Mouse (Mus musculus): ENCODE measurements at regions not wholly inside any gene's neighbourhood (a gene's known extent, or its start where the extent isn't known, plus 50 kb on each side); places are given as distances from the start of the nearest gene placed in this dataset.
A peak's percentile ranks its signal among the peaks of the same experiment; 100 is the strongest.

GRCm38 (mm10) chr1:35759010-35759409, 309.2 kb upstream of the Hs6st1 start:
- Histone ChIP-seq H3K4me1 (replicated peaks; ENCODE audit: control insufficient read depth, insufficient read depth, low read length) (no peaks in the 10 kb centered on the region), H3K36me3 (ENCODE audit: control insufficient read depth, insufficient read depth, low read length) (no peaks in the 10 kb centered on the region), H3K4me3 (ENCODE audit: low read depth, low read length) (no peak overlapping the region), H3K4me2 (replicated peaks; ENCODE audit: low read depth, low read length) (no peak overlapping the region), H3K27me3 (ENCODE audit: control insufficient read depth, insufficient read depth, low read length) (no peaks in the 10 kb centered on the region), H3K9me3 (ENCODE audit: control insufficient read depth, low read length) (no peaks in the 10 kb centered on the region), H3K9ac (ENCODE audit: low read depth, low read length) (no peak overlapping the region), H3K27ac (ENCODE audit: low read depth, low read length) (no peak overlapping the region)
- WGBS = 90% methylated on average over 12 of the region's 12 CpGs
- ATAC-seq (ENCODE audit: low FRiP score) (no peak), DNase-seq (ENCODE audit: low spot score) (no peak)

- no peak overlapping the region for H3K4me2 ChIP-seq (replicated peaks; ENCODE audit: low read depth, low read length)
- DNase-seq (ENCODE audit: low spot score) (no peak), ATAC-seq (ENCODE audit: low FRiP score) (no peak)
- 89% methylated on average over 4 of the region's 4 CpGs for WGBS
- no peak overlapping the region for H3K9ac ChIP-seq (ENCODE audit: low read depth, low read length)
- H3K27ac ChIP-seq (ENCODE audit: low read depth, low read length) = no peak overlapping the region
- no peaks in the 10 kb centered on the region for H3K9me3 ChIP-seq (ENCODE audit: control insufficient read depth, low read length)
- no peaks in the 10 kb centered on the region for H3K36me3 ChIP-seq (ENCODE audit: control insufficient read depth, insufficient read depth, low read length)
- no peaks in the 10 kb centered on the region for H3K4me1 ChIP-seq (replicated peaks; ENCODE audit: control insufficient read depth, insufficient read depth, low read length)
- no peaks in the 10 kb centered on the region for H3K27me3 ChIP-seq (ENCODE audit: control insufficient read depth, insufficient read depth, low read length)
- H3K4me3 ChIP-seq (ENCODE audit: low read depth, low read length) = no peak overlapping the region
Observed at GRCm38 (mm10) chr1:35759600-35759999, 308.6 kb upstream of the Hs6st1 start.

GRCm38 (mm10) chr1:35763051-35763450, 305.1 kb upstream of the Hs6st1 start:
- H3K9me3 ChIP-seq (ENCODE audit: control insufficient read depth, low read length) = no peaks in the 10 kb centered on the region
- no peaks in the 10 kb centered on the region for H3K36me3 ChIP-seq (ENCODE audit: control insufficient read depth, insufficient read depth, low read length)
- WGBS = 92% methylated on average over 9 of the region's 9 CpGs
- no peak overlapping the region for H3K9ac ChIP-seq (ENCODE audit: low read depth, low read length)
- no peak overlapping the region for H3K4me2 ChIP-seq (replicated peaks; ENCODE audit: low read depth, low read length)
- no peak for DNase-seq (ENCODE audit: low spot score)
- ATAC-seq (ENCODE audit: low FRiP score) = no peak
- H3K27me3 ChIP-seq (ENCODE audit: control insufficient read depth, insufficient read depth, low read length) = no peaks in the 10 kb centered on the region
- no peak overlapping the region for H3K27ac ChIP-seq (ENCODE audit: low read depth, low read length)
- H3K4me3 ChIP-seq (ENCODE audit: low read depth, low read length) = no peak overlapping the region
- H3K4me1 ChIP-seq (replicated peaks; ENCODE audit: control insufficient read depth, insufficient read depth, low read length) = no peaks in the 10 kb centered on the region

GRCm38 (mm10) chr1:35763456-35763855, 304.7 kb upstream of the Hs6st1 start:
- Histone ChIP-seq H3K9ac (ENCODE audit: low read depth, low read length) (no peak overlapping the region), H3K9me3 (ENCODE audit: control insufficient read depth, low read length) (no peaks in the 10 kb centered on the region), H3K27me3 (ENCODE audit: control insufficient read depth, insufficient read depth, low read length) (no peaks in the 10 kb centered on the region), H3K36me3 (ENCODE audit: control insufficient read depth, insufficient read depth, low read length) (no peaks in the 10 kb centered on the region), H3K4me1 (replicated peaks; ENCODE audit: control insufficient read depth, insufficient read depth, low read length) (no peaks in the 10 kb centered on the region), H3K4me2 (replicated peaks; ENCODE audit: low read depth, low read length) (no peak overlapping the region), H3K4me3 (ENCODE audit: low read depth, low read length) (no peak overlapping the region), H3K27ac (ENCODE audit: low read depth, low read length) (no peak overlapping the region)
- DNase-seq (ENCODE audit: low spot score) (no peak), ATAC-seq (ENCODE audit: low FRiP score) (0 out of 2 replicates have a peak, but pooled peaks have one; percentile 33)
- 86% methylated on average over 10 of the region's 10 CpGs for WGBS

- no peaks in the 10 kb centered on the region for H3K9me3 ChIP-seq (ENCODE audit: control insufficient read depth, low read length)
- DNase-seq (ENCODE audit: low spot score) (no peak), ATAC-seq (ENCODE audit: low FRiP score) (no peak)
- no peak overlapping the region for H3K27ac ChIP-seq (ENCODE audit: low read depth, low read length)
- no peak overlapping the region for H3K4me2 ChIP-seq (replicated peaks; ENCODE audit: low read depth, low read length)
- H3K4me3 ChIP-seq (ENCODE audit: low read depth, low read length) = no peak overlapping the region
- WGBS = 87% methylated on average over 1 of the region's 1 CpGs
- no peaks in the 10 kb centered on the region for H3K27me3 ChIP-seq (ENCODE audit: control insufficient read depth, insufficient read depth, low read length)
- no peaks in the 10 kb centered on the region for H3K36me3 ChIP-seq (ENCODE audit: control insufficient read depth, insufficient read depth, low read length)
- no peaks in the 10 kb centered on the region for H3K4me1 ChIP-seq (replicated peaks; ENCODE audit: control insufficient read depth, insufficient read depth, low read length)
- no peak overlapping the region for H3K9ac ChIP-seq (ENCODE audit: low read depth, low read length)
Observed at GRCm38 (mm10) chr1:35764068-35764467, 304.1 kb upstream of the Hs6st1 start.

GRCm38 (mm10) chr1:35765692-35766091, 302.5 kb upstream of the Hs6st1 start:
- H3K27ac ChIP-seq (ENCODE audit: low read depth, low read length) = no peak overlapping the region
- no peak overlapping the region for H3K9ac ChIP-seq (ENCODE audit: low read depth, low read length)
- WGBS = 88% methylated on average over 4 of the region's 4 CpGs
- H3K4me2 ChIP-seq (replicated peaks; ENCODE audit: low read depth, low read length) = no peak overlapping the region
- H3K27me3 ChIP-seq (ENCODE audit: control insufficient read depth, insufficient read depth, low read length) = no peaks in the 10 kb centered on the region
- H3K4me3 ChIP-seq (ENCODE audit: low read depth, low read length) = no peak overlapping the region
- no peaks in the 10 kb centered on the region for H3K4me1 ChIP-seq (replicated peaks; ENCODE audit: control insufficient read depth, insufficient read depth, low read length)
- no peaks in the 10 kb centered on the region for H3K36me3 ChIP-seq (ENCODE audit: control insufficient read depth, insufficient read depth, low read length)
- ATAC-seq (ENCODE audit: low FRiP score) = no peak
- DNase-seq (ENCODE audit: low spot score) = no peak
- no peaks in the 10 kb centered on the region for H3K9me3 ChIP-seq (ENCODE audit: control insufficient read depth, low read length)

GRCm38 (mm10) chr1:35766271-35766670, 301.9 kb upstream of the Hs6st1 start:
- Histone ChIP-seq H3K4me3 (ENCODE audit: low read depth, low read length) (no peak overlapping the region), H3K4me1 (replicated peaks; ENCODE audit: control insufficient read depth, insufficient read depth, low read length) (no peaks in the 10 kb centered on the region), H3K9ac (ENCODE audit: low read depth, low read length) (no peak overlapping the region), H3K9me3 (ENCODE audit: control insufficient read depth, low read length) (no peaks in the 10 kb centered on the region), H3K27ac (ENCODE audit: low read depth, low read length) (no peak overlapping the region), H3K4me2 (replicated peaks; ENCODE audit: low read depth, low read length) (no peak overlapping the region), H3K36me3 (ENCODE audit: control insufficient read depth, insufficient read depth, low read length) (no peaks in the 10 kb centered on the region), H3K27me3 (ENCODE audit: control insufficient read depth, insufficient read depth, low read length) (no peaks in the 10 kb centered on the region)
- ATAC-seq (ENCODE audit: low FRiP score) (no peak), DNase-seq (ENCODE audit: low spot score) (no peak)
- 85% methylated on average over 5 of the region's 5 CpGs for WGBS

- Histone ChIP-seq H3K27ac (ENCODE audit: low read depth, low read length) (no peak overlapping the region), H3K4me1 (replicated peaks; ENCODE audit: control insufficient read depth, insufficient read depth, low read length) (no peaks in the 10 kb centered on the region), H3K9me3 (ENCODE audit: control insufficient read depth, low read length) (no peaks in the 10 kb centered on the region), H3K9ac (ENCODE audit: low read depth, low read length) (no peak overlapping the region), H3K4me2 (replicated peaks; ENCODE audit: low read depth, low read length) (no peak overlapping the region), H3K36me3 (ENCODE audit: control insufficient read depth, insufficient read depth, low read length) (no peaks in the 10 kb centered on the region), H3K27me3 (ENCODE audit: control insufficient read depth, insufficient read depth, low read length) (no peaks in the 10 kb centered on the region), H3K4me3 (ENCODE audit: low read depth, low read length) (no peak overlapping the region)
- no peak for DNase-seq (ENCODE audit: low spot score)
- ATAC-seq (ENCODE audit: low FRiP score) = no peak
- 87% methylated on average over 6 of the region's 6 CpGs for WGBS
Observed at GRCm38 (mm10) chr1:35772567-35772966, 295.6 kb upstream of the Hs6st1 start.

GRCm38 (mm10) chr1:35774566-35774965, 293.6 kb upstream of the Hs6st1 start:
- no peaks in the 10 kb centered on the region for H3K4me1 ChIP-seq (replicated peaks; ENCODE audit: control insufficient read depth, insufficient read depth, low read length)
- H3K27me3 ChIP-seq (ENCODE audit: control insufficient read depth, insufficient read depth, low read length) = no peaks in the 10 kb centered on the region
- ATAC-seq (ENCODE audit: low FRiP score) = no peak
- H3K4me2 ChIP-seq (replicated peaks; ENCODE audit: low read depth, low read length) = no peak overlapping the region
- no peak overlapping the region for H3K4me3 ChIP-seq (ENCODE audit: low read depth, low read length)
- H3K27ac ChIP-seq (ENCODE audit: low read depth, low read length) = no peak overlapping the region
- H3K9me3 ChIP-seq (ENCODE audit: control insufficient read depth, low read length) = no peaks in the 10 kb centered on the region
- no peak overlapping the region for H3K9ac ChIP-seq (ENCODE audit: low read depth, low read length)
- no peak for DNase-seq (ENCODE audit: low spot score)
- H3K36me3 ChIP-seq (ENCODE audit: control insufficient read depth, insufficient read depth, low read length) = no peaks in the 10 kb centered on the region
- WGBS = 90% methylated on average over 2 of the region's 2 CpGs
